Mouse (Mus musculus) monocyte, adult 59 days (primary cell): ENCODE data around the gene Syndig1l. TPM values are rescaled to one million over a fixed set of nuclear protein-coding genes. Genes with fewer than 3 reads are reported as not detected.

Experiments
- total RNA-seq, 2 experiments: library from RNA; stranded (reverse); gene quantifications; one replicate each; pipeline ENCODE4 v1.2.4; 2023

Gene Syndig1l
- total RNA-seq, result not detected

GRCm38 (mm10) chr12:84698319-84699081 lies at the start of gene Syndig1l:
Syndig1l (minus strand) TSS chr12:84698831.

GRCm38 (mm10) chr12:84640654-84641053 lies 58.0 kb downstream of the Syndig1l start, which contains the start of gene Vrtn:
Vrtn (plus strand) TSS chr12:84641019.

Other genes with a start within 250 kb of the Syndig1l start
- 1 to 10 TPM; 6.7 TPM for gene Aldh6a1, start 247.8 kb downstream of the Syndig1l start, total RNA-seq
- gene Lin52, start 247.4 kb downstream of the Syndig1l start, total RNA-seq, result 10 to 100 TPM in 1 of 2 experiments, 1 to 10 TPM in 1; 8.3 to 10.5 TPM
- gene Vsx2, start 129.1 kb downstream of the Syndig1l start, total RNA-seq, result not detected
- 10 to 100 TPM; 12.7 to 12.8 TPM for gene Abcd4, start 81.4 kb downstream of the Syndig1l start, total RNA-seq
- not detected for gene Vrtn, start 57.8 kb downstream of the Syndig1l start, total RNA-seq
- 100 to 1,000 TPM; 278 to 305 TPM for gene Npc2, start 74.3 kb upstream of the Syndig1l start, total RNA-seq
- gene Isca2, start 74.4 kb upstream of the Syndig1l start, total RNA-seq, result 10 to 100 TPM; 32.0 to 37.8 TPM
- gene Ltbp2, start 177.7 kb upstream of the Syndig1l start, total RNA-seq, result 1 to 10 TPM in 1 of 2 experiments, under 1 TPM in 1; 0.89 to 2.2 TPM